Mouse (Mus musculus): Measurements from ENCODE around the gene Rec8. TPM values are rescaled to one million over a fixed set of nuclear protein-coding genes. Genes with fewer than 3 reads are reported as not detected.
A peak's percentile ranks its signal among the peaks of the same experiment; 100 is the strongest.

Gene Rec8
- polyA plus RNA-seq, 1 experiment from 2014 or later = 7.7 TPM

- H3K9me3 ChIP-seq (ENCODE audit: control insufficient read depth, low read length) = no peaks in the 10 kb centered on the region
- no peak overlapping the region for H3K4me3 ChIP-seq (ENCODE audit: low read depth, low read length)
- H3K27ac ChIP-seq (replicated peaks; ENCODE audit: low read depth, low read length) = no peak overlapping the region
- no peak for DNase-seq (ENCODE audit: low spot score)
- no peaks in the 10 kb centered on the region for H3K36me3 ChIP-seq (ENCODE audit: control insufficient read depth, insufficient read depth, low read length)
- H3K4me1 ChIP-seq (ENCODE audit: control insufficient read depth, insufficient read depth, low read length) = no peaks in the 10 kb centered on the region
- no peak for ATAC-seq (ENCODE audit: insufficient number of reproducible peaks, low FRiP score, low TSS enrichment, low read depth)
- no peaks in the 10 kb centered on the region for H3K27me3 ChIP-seq (ENCODE audit: control insufficient read depth, insufficient read depth, low read length)
- no peak overlapping the region for H3K4me2 ChIP-seq (ENCODE audit: low read depth, severe bottlenecking)
- 78% methylated on average over 2 of the region's 2 CpGs for WGBS
- H3K9ac ChIP-seq (ENCODE audit: low read length) = no peak overlapping the region
Observed at GRCm38 (mm10) chr14:55616844-55617243, 993 bp upstream of the Rec8 start.

- Histone ChIP-seq H3K4me2 (ENCODE audit: low read depth, severe bottlenecking) (peak overlapping the region; percentile 42), H3K27me3 (ENCODE audit: control insufficient read depth, insufficient read depth, low read length) (no peaks in the 10 kb centered on the region), H3K4me1 (ENCODE audit: control insufficient read depth, insufficient read depth, low read length) (no peaks in the 10 kb centered on the region), H3K9me3 (ENCODE audit: control insufficient read depth, low read length) (no peaks in the 10 kb centered on the region), H3K36me3 (ENCODE audit: control insufficient read depth, insufficient read depth, low read length) (no peaks in the 10 kb centered on the region), H3K27ac (replicated peaks; ENCODE audit: low read depth, low read length) (no peak overlapping the region), H3K4me3 (ENCODE audit: low read depth, low read length) (peak overlapping the region; percentile 14), H3K9ac (ENCODE audit: low read length) (0 out of 2 replicates have a peak overlapping the region, but pooled peaks have one; percentile 1)
- WGBS = 41% methylated on average over 22 of the region's 22 CpGs
- no peak for DNase-seq (ENCODE audit: low spot score)
- no peak for ATAC-seq (ENCODE audit: insufficient number of reproducible peaks, low FRiP score, low TSS enrichment, low read depth)
Observed at GRCm38 (mm10) chr14:55618486-55619195, 804 bp downstream of the Rec8 start.

DNA sequence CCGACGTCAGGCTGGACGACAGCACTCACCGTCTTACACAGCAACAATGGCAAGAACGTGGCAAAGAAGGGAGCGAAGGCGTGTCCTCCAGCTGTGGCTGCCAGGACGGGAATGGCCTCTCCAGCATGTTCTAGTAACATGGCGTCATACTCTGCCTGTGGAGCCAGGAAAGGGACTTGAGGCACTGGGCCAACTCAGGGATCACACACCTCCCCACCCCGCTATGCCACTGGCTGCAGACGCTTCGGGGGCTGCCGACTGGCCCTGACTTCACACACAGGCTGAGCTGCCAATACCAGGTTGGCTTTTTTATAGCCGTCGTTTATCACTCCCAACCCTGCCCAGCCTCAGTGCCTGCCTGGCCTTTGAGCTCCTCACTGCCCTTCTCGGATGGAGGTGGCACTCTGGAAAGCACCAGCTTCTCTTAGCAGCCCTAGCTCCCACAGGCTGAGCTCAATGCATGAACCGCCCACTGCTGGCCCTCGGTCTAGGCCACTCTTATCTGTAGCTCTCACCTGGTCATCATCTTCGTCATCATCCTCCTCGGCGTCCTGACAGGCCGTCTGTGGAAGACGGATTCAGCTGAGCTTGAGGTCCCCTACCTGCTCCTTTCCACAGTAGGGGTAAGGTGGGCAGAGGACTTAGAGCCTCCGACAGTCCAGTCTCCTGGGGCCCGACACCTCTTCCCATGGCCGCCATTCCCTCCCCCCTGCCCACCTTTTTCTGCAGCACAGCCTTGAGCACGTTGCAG, 10.4 kb downstream of the Rec8 start:
- ATAC-seq (ENCODE audit: insufficient number of reproducible peaks, low FRiP score, low TSS enrichment, low read depth) = no peak

GRCm38 (mm10) chr14:55629312-55629711, 11.5 kb downstream of the Rec8 start:
- no peak overlapping the region for H3K4me3 ChIP-seq (ENCODE audit: low read depth, low read length)
- peaks cover 42% of the 10 kb centered on the region for H3K36me3 ChIP-seq (ENCODE audit: control insufficient read depth, insufficient read depth, low read length)
- H3K27ac ChIP-seq (replicated peaks; ENCODE audit: low read depth, low read length) = no peak overlapping the region
- DNase-seq (ENCODE audit: low spot score) (peak; percentile 42), ATAC-seq (ENCODE audit: insufficient number of reproducible peaks, low FRiP score, low TSS enrichment, low read depth) (no peak)
- H3K4me2 ChIP-seq (ENCODE audit: low read depth, severe bottlenecking) = no peak overlapping the region
- H3K27me3 ChIP-seq (ENCODE audit: control insufficient read depth, insufficient read depth, low read length) = no peaks in the 10 kb centered on the region
- no peaks in the 10 kb centered on the region for H3K9me3 ChIP-seq (ENCODE audit: control insufficient read depth, low read length)
- 57% methylated on average over 5 of the region's 5 CpGs for WGBS
- no peak overlapping the region for H3K9ac ChIP-seq (ENCODE audit: low read length)
- H3K4me1 ChIP-seq (ENCODE audit: control insufficient read depth, insufficient read depth, low read length) = no peaks in the 10 kb centered on the region

More for the DNA sequence above, 10.4 kb downstream of the Rec8 start:
- DNase-seq (ENCODE audit: low spot score) = no peak
- no peaks in the 10 kb centered on the region for H3K4me1 ChIP-seq (ENCODE audit: control insufficient read depth, insufficient read depth, low read length)
- 78% methylated on average over 27 of the region's 27 CpGs for WGBS
- H3K27me3 ChIP-seq (ENCODE audit: control insufficient read depth, insufficient read depth, low read length) = no peaks in the 10 kb centered on the region
- no peaks in the 10 kb centered on the region for H3K9me3 ChIP-seq (ENCODE audit: control insufficient read depth, low read length)
- no peak overlapping the region for H3K4me2 ChIP-seq (ENCODE audit: low read depth, severe bottlenecking)
- H3K27ac ChIP-seq (replicated peaks; ENCODE audit: low read depth, low read length) = no peak overlapping the region
- no peak overlapping the region for H3K4me3 ChIP-seq (ENCODE audit: low read depth, low read length)
- no peak overlapping the region for H3K9ac ChIP-seq (ENCODE audit: low read length)
- peaks cover 42% of the 10 kb centered on the region for H3K36me3 ChIP-seq (ENCODE audit: control insufficient read depth, insufficient read depth, low read length)

DNA sequence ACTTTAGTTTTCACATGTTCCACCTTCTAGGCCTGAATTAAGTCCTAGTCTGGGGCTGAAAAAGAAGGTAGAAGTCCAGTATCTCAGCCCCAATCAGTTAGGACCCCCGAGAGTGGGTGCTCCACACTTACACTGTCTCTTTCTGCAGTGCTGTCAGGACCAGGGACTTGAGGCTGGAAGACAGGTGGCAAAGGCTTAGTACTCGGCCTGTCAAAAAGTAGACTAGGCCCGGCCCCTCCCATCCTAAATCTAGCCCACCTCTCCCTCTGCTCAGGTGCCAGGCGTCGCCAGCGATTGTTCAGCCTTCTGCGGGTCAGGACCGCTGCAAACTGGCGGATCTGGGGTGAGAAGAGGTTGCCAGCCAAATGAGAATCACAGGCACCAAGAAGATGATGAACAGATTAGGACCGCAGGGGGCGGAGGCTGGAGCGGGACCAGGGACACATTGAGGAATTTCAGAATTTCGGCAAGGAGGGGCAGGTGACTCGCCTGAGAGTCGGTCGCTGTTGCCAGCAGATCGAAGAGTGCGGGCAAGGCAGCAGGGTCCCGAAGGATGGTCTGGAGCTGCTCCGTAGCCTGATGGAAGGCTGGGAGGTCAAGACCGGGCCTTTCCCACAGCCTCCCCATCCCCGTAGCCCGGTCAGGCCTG, 17.2 kb downstream of the Rec8 start:
- Histone ChIP-seq H3K36me3 (ENCODE audit: control insufficient read depth, insufficient read depth, low read length) (peaks cover 24% of the 10 kb centered on the region), H3K4me3 (ENCODE audit: low read depth, low read length) (peak overlapping the region; percentile 74), H3K4me1 (ENCODE audit: control insufficient read depth, insufficient read depth, low read length) (peaks cover 4% of the 10 kb centered on the region; the same call in 1 of the 2 replicates), H3K27ac (replicated peaks; ENCODE audit: low read depth, low read length) (no peak overlapping the region), H3K4me2 (ENCODE audit: low read depth, severe bottlenecking) (peak overlapping the region; percentile 96), H3K27me3 (ENCODE audit: control insufficient read depth, insufficient read depth, low read length) (no peaks in the 10 kb centered on the region), H3K9ac (ENCODE audit: low read length) (peak overlapping the region; percentile 75), H3K9me3 (ENCODE audit: control insufficient read depth, low read length) (no peaks in the 10 kb centered on the region)
- ATAC-seq (ENCODE audit: insufficient number of reproducible peaks, low FRiP score, low TSS enrichment, low read depth) (peak; percentile 76), DNase-seq (ENCODE audit: low spot score) (no peak)
- WGBS = 3% methylated on average over 23 of the region's 23 CpGs

- peaks cover 21% of the 10 kb centered on the region for H3K36me3 ChIP-seq (ENCODE audit: control insufficient read depth, insufficient read depth, low read length)
- H3K9me3 ChIP-seq (ENCODE audit: control insufficient read depth, low read length) = no peaks in the 10 kb centered on the region
- ATAC-seq (ENCODE audit: insufficient number of reproducible peaks, low FRiP score, low TSS enrichment, low read depth) = peak; percentile 74
- WGBS = 2% methylated on average over 33 of the region's 33 CpGs
- DNase-seq (ENCODE audit: low spot score) = peak; percentile 91
- peak within 1 kb of the TSS; percentile 75 for H3K9ac ChIP-seq (ENCODE audit: low read length)
- no peaks in the 10 kb centered on the region for H3K27me3 ChIP-seq (ENCODE audit: control insufficient read depth, insufficient read depth, low read length)
- peak within 1 kb of the TSS; percentile 96 for H3K4me2 ChIP-seq (ENCODE audit: low read depth, severe bottlenecking)
- H3K27ac ChIP-seq (replicated peaks; ENCODE audit: low read depth, low read length) = no peak within 1 kb of the TSS
- peak within 1 kb of the TSS; percentile 74 for H3K4me3 ChIP-seq (ENCODE audit: low read depth, low read length)
- H3K4me1 ChIP-seq (ENCODE audit: control insufficient read depth, insufficient read depth, low read length) = peaks cover 4% of the 10 kb centered on the region; the same call in 1 of the 2 replicates
Observed at GRCm38 (mm10) chr14:55635523-55636007, 17.7 kb downstream of the Rec8 start, which contains the start of gene Ipo4. Gene Ipo4 (minus strand): TSS chr14:55635957.

GRCm38 (mm10) chr14:55637795-55638194, 20.0 kb downstream of the Rec8 start, which contains the start of gene Gm49378:
Gene Gm49378 (minus strand): TSS chr14:55637895.
- no peak for DNase-seq (ENCODE audit: low spot score)
- Histone ChIP-seq H3K27me3 (ENCODE audit: control insufficient read depth, insufficient read depth, low read length) (no peaks in the 10 kb centered on the region), H3K36me3 (ENCODE audit: control insufficient read depth, insufficient read depth, low read length) (peaks cover 12% of the 10 kb centered on the region; the same call in 1 of the 2 replicates), H3K27ac (replicated peaks; ENCODE audit: low read depth, low read length) (no peak within 1 kb of the TSS), H3K9ac (ENCODE audit: low read length) (no peak within 1 kb of the TSS), H3K4me2 (ENCODE audit: low read depth, severe bottlenecking) (no peak within 1 kb of the TSS), H3K9me3 (ENCODE audit: control insufficient read depth, low read length) (no peaks in the 10 kb centered on the region), H3K4me3 (ENCODE audit: low read depth, low read length) (no peak within 1 kb of the TSS), H3K4me1 (ENCODE audit: control insufficient read depth, insufficient read depth, low read length) (peaks cover 8% of the 10 kb centered on the region)
- WGBS = 94% methylated on average over 9 of the region's 9 CpGs
- ATAC-seq (ENCODE audit: insufficient number of reproducible peaks, low FRiP score, low TSS enrichment, low read depth) = no peak

- WGBS = 96% methylated on average over 14 of the region's 14 CpGs
- Histone ChIP-seq H3K36me3 (ENCODE audit: control insufficient read depth, insufficient read depth, low read length) (peaks cover 12% of the 10 kb centered on the region; the same call in 1 of the 2 replicates), H3K27ac (replicated peaks; ENCODE audit: low read depth, low read length) (no peak overlapping the region), H3K9me3 (ENCODE audit: control insufficient read depth, low read length) (no peaks in the 10 kb centered on the region), H3K4me3 (ENCODE audit: low read depth, low read length) (no peak overlapping the region), H3K4me1 (ENCODE audit: control insufficient read depth, insufficient read depth, low read length) (peaks cover 10% of the 10 kb centered on the region; the same call in 1 of the 2 replicates), H3K27me3 (ENCODE audit: control insufficient read depth, insufficient read depth, low read length) (no peaks in the 10 kb centered on the region), H3K9ac (ENCODE audit: low read length) (no peak overlapping the region), H3K4me2 (ENCODE audit: low read depth, severe bottlenecking) (no peak overlapping the region)
- no peak for DNase-seq (ENCODE audit: low spot score)
- ATAC-seq (ENCODE audit: insufficient number of reproducible peaks, low FRiP score, low TSS enrichment, low read depth) = no peak
Observed at GRCm38 (mm10) chr14:55640816-55641215, 23.0 kb downstream of the Rec8 start.

Data from limb, embryonic 11.5 days (tissue).